Mouse (Mus musculus) kidney, adult 2 months (tissue): Measurements from ENCODE around the gene Grhl1.

ENCODE experiments used
- CTCF ChIP-seq: fragments of 200-500 bp; conservative IDR thresholded peaks from 2 replicates; pipeline ENCODE4 v1.5.1; 2011; ENCODE audit warnings: low read depth, mild to moderate bottlenecking, control low read depth, low read length, moderate library complexity, mixed read lengths; ENCODE audit not compliant: insufficient read depth, insufficient read length
- POLR2A ChIP-seq: fragments of 200-500 bp; IDR thresholded peaks from one replicate; pipeline ENCODE4 v1.6.1; 2011; ENCODE audit warnings: low read depth, low read length, control low read depth

DNA sequence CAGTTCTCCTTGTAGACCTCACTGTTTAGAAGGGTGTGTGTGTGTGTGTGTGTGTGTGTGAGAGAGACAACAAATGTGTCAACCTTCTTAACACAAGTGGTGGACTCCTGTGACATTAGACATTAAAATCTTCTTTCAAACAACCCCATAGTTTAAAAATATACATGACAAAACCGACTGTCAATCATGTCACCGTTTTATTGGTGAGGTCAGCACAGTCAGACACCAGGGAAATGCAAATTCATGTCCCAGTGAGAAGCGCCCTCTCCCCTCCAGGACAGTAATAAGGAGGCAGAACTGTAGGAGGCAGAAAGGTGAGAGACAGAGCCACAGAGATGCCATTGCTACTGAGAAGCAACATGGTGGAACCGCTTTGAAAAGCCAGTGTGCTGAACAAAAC, 60.3 kb downstream of the Grhl1 start:
- TF ChIP-seq POLR2A, result no peak
- no peak for TF ChIP-seq CTCF
